Mouse (Mus musculus): ENCODE measurements around the gene Smarca4. TPM values are rescaled to one million over a fixed set of nuclear protein-coding genes. Genes with fewer than 3 reads are reported as not detected.

Gene Smarca4
- total RNA-seq, 2 experiments from 2014 or later: 63.2 to 71.1 TPM

GRCm38 (mm10) chr9:21709340-21709739 lies 93.4 kb downstream of the Smarca4 start:
- no peak for ATAC-seq (replicated peaks; ENCODE audit: poor library complexity)

GRCm38 (mm10) chr9:21715298-21715697 lies 99.3 kb downstream of the Smarca4 start:
- ATAC-seq (replicated peaks; ENCODE audit: poor library complexity): peak; percentile 98

- ATAC-seq (replicated peaks; ENCODE audit: poor library complexity): no peak
Measured at GRCm38 (mm10) chr9:21717015-21717414, 101.0 kb downstream of the Smarca4 start.

- no peak for ATAC-seq (replicated peaks; ENCODE audit: poor library complexity)
Measured at GRCm38 (mm10) chr9:21721036-21721435, 105.1 kb downstream of the Smarca4 start.

- peak; percentile 75 for ATAC-seq (replicated peaks; ENCODE audit: poor library complexity)
Measured at GRCm38 (mm10) chr9:21723377-21724146, 107.6 kb downstream of the Smarca4 start, which contains the start of gene Ldlr. TSS of gene Ldlr (plus strand) at chr9:21723483.

GRCm38 (mm10) chr9:21724147-21724536 lies 108.2 kb downstream of the Smarca4 start:
- peak; percentile 79 for ATAC-seq (replicated peaks; ENCODE audit: poor library complexity)

GRCm38 (mm10) chr9:21725224-21726121 lies 109.5 kb downstream of the Smarca4 start:
- ATAC-seq (replicated peaks; ENCODE audit: poor library complexity): peak; percentile 12

GRCm38 (mm10) chr9:21726218-21726975 lies 110.4 kb downstream of the Smarca4 start:
- no peak for ATAC-seq (replicated peaks; ENCODE audit: poor library complexity)

- ATAC-seq (replicated peaks; ENCODE audit: poor library complexity): no peak
Measured at GRCm38 (mm10) chr9:21728261-21728832, 112.4 kb downstream of the Smarca4 start.

- ATAC-seq (replicated peaks; ENCODE audit: poor library complexity): no peak
Measured at GRCm38 (mm10) chr9:21729264-21729663, 113.3 kb downstream of the Smarca4 start.

GRCm38 (mm10) chr9:21732288-21732687 lies 116.3 kb downstream of the Smarca4 start:
- no peak for ATAC-seq (replicated peaks; ENCODE audit: poor library complexity)

GRCm38 (mm10) chr9:21733446-21733845 lies 117.5 kb downstream of the Smarca4 start:
- ATAC-seq (replicated peaks; ENCODE audit: poor library complexity): no peak

GRCm38 (mm10) chr9:21733989-21734388 lies 118.0 kb downstream of the Smarca4 start:
- ATAC-seq (replicated peaks; ENCODE audit: poor library complexity): no peak

- no peak for ATAC-seq (replicated peaks; ENCODE audit: poor library complexity)
Measured at GRCm38 (mm10) chr9:21735126-21735525, 119.2 kb downstream of the Smarca4 start.

- no peak for ATAC-seq (replicated peaks; ENCODE audit: poor library complexity)
Measured at GRCm38 (mm10) chr9:21736580-21736979, 120.6 kb downstream of the Smarca4 start.

- ATAC-seq (replicated peaks; ENCODE audit: poor library complexity): no peak
Measured at GRCm38 (mm10) chr9:21737188-21737587, 121.2 kb downstream of the Smarca4 start.

GRCm38 (mm10) chr9:21738776-21739175 lies 122.8 kb downstream of the Smarca4 start:
- ATAC-seq (replicated peaks; ENCODE audit: poor library complexity): no peak

GRCm38 (mm10) chr9:21740427-21740826 lies 124.5 kb downstream of the Smarca4 start:
- ATAC-seq (replicated peaks; ENCODE audit: poor library complexity): no peak

- ATAC-seq (replicated peaks; ENCODE audit: poor library complexity): 0 out of 2 replicates have a peak, but pooled peaks have one; percentile 20
Measured at GRCm38 (mm10) chr9:21741514-21741913, 125.5 kb downstream of the Smarca4 start.

- ATAC-seq (replicated peaks; ENCODE audit: poor library complexity): no peak
Measured at GRCm38 (mm10) chr9:21747238-21747774, 131.3 kb downstream of the Smarca4 start.

All from megakaryocyte progenitor cell, adult 5-6 weeks (primary cell).